Mouse (Mus musculus) limb, embryonic 10.5 days (tissue): ENCODE measurements around the gene Rap1b. TPM values are rescaled to one million over a fixed set of nuclear protein-coding genes. Genes with fewer than 3 reads are reported as not detected.

ENCODE experiments used
- DNase-seq: peaks from one replicate; pipeline ENCODE4 v3.0.0-alpha.2; 2017; ENCODE audit warnings: low spot score
- H3K27ac ChIP-seq: fragments of 300-500 bp; sonication (generic); 2 replicates; pipeline ENCODE4 v1.5.1; 2016; ENCODE audit warnings: mild to moderate bottlenecking
- H3K27me3 ChIP-seq: fragments of 300-500 bp; sonication (generic); 2 replicates; pipeline ENCODE4 v1.6.1; 2016; ENCODE audit warnings: low read depth, mild to moderate bottlenecking; ENCODE audit not compliant: poor library complexity, severe bottlenecking
- H3K36me3 ChIP-seq: fragments of 300-500 bp; sonication (generic); 2 replicates; pipeline ENCODE4 v1.6.1; 2016; ENCODE audit warnings: mild to moderate bottlenecking, moderate library complexity
- H3K4me1 ChIP-seq: fragments of 300-500 bp; sonication (generic); 2 replicates; pipeline ENCODE4 v1.6.1; 2016
- H3K4me3 ChIP-seq: fragments of 300-500 bp; sonication (generic); 2 replicates; pipeline ENCODE4 v1.5.1; 2016; ENCODE audit warnings: mild to moderate bottlenecking, moderate library complexity
- H3K9me3 ChIP-seq: fragments of 300-500 bp; sonication (generic); replicated peaks from 2 replicates; pipeline ENCODE4 v1.6.1; 2016; ENCODE audit warnings: mild to moderate bottlenecking
- WGBS: fragments of 180-500 bp; shearing (Covaris S2); methylation state at CpG from one replicate; pipeline ENCODE4 v1.1.7; 2016; 5-methylcytosine and 5-hydroxymethylcytosine counted together
- polyA plus RNA-seq: library from polyadenylated mRNA; unstranded; fragments of >200 nt; fragmentation: Nextera tagmentation; extraction: Ambion mirVana; gene quantifications from 2 replicates; pipeline ENCODE4 v1.2.1, GENCODE M21; 2016

Rap1b gene
- polyA plus RNA-seq, 1 experiment from 2014 or later = 146 TPM

DNA sequence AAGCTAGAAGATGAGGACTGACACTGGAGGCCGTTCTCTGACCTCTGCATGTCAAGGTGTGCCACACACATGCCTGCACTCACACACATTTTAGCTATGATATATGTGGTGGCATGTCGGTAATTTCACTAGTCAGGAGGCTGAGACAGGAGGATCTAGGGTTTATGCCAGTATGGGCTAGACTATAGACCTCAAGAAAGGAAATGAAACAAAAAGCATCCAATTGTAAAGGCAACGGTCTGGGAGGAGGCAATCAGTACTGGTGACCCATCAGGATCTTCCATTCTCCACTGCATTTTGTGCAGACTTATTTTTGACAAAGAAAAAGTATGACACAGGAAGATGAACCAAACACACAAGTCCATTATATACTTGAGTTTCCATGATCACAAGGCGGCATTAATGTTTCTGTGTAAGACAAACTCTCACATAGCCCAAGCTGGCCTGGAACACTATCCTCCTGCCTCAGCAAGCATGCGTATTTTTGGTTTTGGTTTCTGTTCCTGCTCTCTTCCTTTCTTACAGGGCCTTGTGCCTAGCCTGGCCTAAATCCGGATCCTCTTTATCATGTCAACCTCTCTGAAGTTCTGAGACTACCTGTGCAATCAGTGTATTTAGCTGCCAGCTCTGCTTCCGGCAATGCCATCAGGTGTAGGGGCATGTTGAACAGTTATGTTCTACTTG, 16.2 kb downstream of the Rap1b start:
- 0 out of 2 replicates have a peak, but pooled peaks cover 2% of the 10 kb centered on the region for H3K36me3 ChIP-seq
- no peaks in the 10 kb centered on the region for H3K9me3 ChIP-seq
- H3K4me1 ChIP-seq = no peaks in the 10 kb centered on the region
- 92% methylated on average over 7 of the region's 7 CpGs for WGBS
- H3K4me3 ChIP-seq = no peak overlapping the region
- H3K27ac ChIP-seq = no peak overlapping the region
- DNase-seq = no peak
- no peaks in the 10 kb centered on the region for H3K27me3 ChIP-seq

DNA sequence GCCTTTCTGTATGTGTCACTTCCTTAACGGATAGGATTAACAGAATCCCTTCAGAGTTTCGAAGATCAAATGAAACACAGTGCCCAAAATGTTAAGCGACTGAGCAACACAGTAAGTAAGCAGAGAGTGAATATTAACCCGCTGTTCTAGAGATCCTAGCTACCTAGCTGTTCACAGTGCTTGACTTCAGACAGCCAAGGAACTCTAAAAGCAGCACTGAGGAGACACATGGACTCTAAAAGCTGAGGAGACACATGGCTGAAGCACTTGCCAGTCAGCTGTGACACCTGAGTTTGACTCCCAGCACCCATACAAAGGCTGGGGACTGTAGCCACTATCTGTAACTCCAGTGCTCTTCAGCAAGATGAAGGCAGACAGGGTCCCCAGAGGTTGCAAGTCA, 16.8 kb downstream of the Rap1b start:
- WGBS = 85% methylated on average over 4 of the region's 4 CpGs
- no peak for DNase-seq
- H3K9me3 ChIP-seq = no peaks in the 10 kb centered on the region

DNA sequence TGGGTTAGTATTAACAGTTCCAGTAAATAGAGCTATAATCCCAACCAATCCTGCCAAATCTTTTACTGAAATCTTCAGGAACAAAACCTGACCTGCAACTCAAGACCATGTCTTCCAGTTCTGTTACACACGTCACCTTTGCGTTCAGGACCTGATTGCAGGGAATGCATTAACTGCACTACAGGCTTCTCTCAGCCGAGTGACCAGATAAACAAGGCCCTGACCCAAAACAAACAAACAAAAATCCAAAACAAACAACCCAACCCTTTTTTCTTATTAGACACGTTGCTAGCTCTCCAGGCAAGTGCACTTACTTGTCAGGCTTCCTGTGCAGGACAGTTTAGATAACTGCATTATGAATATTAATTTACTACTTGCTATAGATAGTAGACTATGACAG, 17.3 kb downstream of the Rap1b start:
- Histone ChIP-seq H3K36me3 (peaks cover 13% of the 10 kb centered on the region), H3K9me3 (no peaks in the 10 kb centered on the region), H3K4me1 (no peaks in the 10 kb centered on the region), H3K27me3 (no peaks in the 10 kb centered on the region), H3K4me3 (no peak overlapping the region), H3K27ac (no peak overlapping the region)
- WGBS = 74% methylated on average over 4 of the region's 4 CpGs
- DNase-seq = no peak

More for the DNA sequence above, 16.8 kb downstream of the Rap1b start:
- H3K27ac ChIP-seq = no peak overlapping the region
- no peaks in the 10 kb centered on the region for H3K4me1 ChIP-seq
- no peak overlapping the region for H3K4me3 ChIP-seq
- H3K36me3 ChIP-seq = 0 out of 2 replicates have a peak, but pooled peaks cover 8% of the 10 kb centered on the region
- no peaks in the 10 kb centered on the region for H3K27me3 ChIP-seq

DNA sequence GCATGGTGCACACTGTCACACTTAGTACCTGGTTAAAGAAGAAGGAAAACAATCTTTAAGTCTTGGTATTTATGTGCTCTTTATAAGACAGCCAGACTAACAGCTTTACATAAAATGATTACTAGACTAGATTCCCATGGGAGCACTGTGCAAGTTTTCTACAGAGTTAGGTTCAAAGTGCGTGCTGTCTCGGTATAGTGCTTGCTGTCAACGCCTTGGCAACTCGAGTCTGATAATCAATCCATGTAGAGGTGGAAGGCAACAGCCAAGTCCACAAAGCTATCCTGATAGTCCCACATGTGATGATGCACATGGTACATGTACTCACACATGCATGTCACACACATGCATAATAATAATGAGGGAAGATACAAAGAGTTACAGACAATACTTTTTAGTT, 21.2 kb downstream of the Rap1b start:
- H3K27me3 ChIP-seq = no peaks in the 10 kb centered on the region
- peaks cover 52% of the 10 kb centered on the region for H3K36me3 ChIP-seq
- WGBS = 87% methylated on average over 4 of the region's 4 CpGs
- H3K27ac ChIP-seq = no peak overlapping the region
- no peak overlapping the region for H3K4me3 ChIP-seq
- H3K4me1 ChIP-seq = no peaks in the 10 kb centered on the region
- no peaks in the 10 kb centered on the region for H3K9me3 ChIP-seq
- DNase-seq = no peak

DNA sequence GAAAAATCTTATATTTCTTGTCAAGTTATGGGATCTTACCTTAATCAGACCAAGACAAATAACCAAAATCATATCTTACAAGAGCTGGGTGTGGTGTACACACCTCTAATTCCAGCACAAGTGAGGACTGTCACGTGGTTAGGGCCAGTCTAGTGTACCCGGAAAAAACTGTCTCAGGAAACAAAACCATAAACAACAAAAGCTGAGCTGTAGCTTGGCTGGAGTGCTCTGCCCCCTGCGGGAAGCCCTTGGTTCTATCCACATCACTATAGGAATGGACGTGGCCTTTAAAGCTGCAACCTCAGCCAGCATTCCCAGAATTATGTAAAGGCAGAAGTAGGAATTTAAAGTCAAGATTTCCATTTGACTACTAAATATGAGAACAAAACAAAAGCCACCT, 21.7 kb downstream of the Rap1b start:
- no peak overlapping the region for H3K4me3 ChIP-seq
- H3K36me3 ChIP-seq = peaks cover 57% of the 10 kb centered on the region
- DNase-seq = no peak
- H3K27me3 ChIP-seq = no peaks in the 10 kb centered on the region
- H3K27ac ChIP-seq = no peak overlapping the region
- H3K4me1 ChIP-seq = no peaks in the 10 kb centered on the region
- no peaks in the 10 kb centered on the region for H3K9me3 ChIP-seq
- WGBS = 83% methylated on average over 4 of the region's 4 CpGs

DNA sequence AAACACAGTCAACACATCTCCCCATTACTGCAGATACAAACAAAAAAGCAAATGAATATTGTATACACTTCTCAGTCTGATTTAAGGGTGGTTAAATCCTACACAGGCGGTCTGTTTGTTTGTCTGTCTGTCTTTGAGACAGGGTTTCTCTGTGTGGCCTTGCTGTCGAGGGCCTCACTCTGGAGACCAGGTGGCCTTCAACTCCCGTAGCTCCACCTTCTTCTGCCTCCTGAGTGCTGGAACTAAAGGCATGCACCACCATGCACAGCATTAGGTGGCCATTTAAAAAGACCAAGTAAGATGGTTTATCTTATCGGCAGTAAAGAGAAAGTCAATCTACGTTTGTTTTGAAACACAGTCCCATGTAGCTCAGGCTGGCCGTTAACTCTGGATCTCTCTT, 22.5 kb downstream of the Rap1b start:
- no peak overlapping the region for H3K27ac ChIP-seq
- no peak overlapping the region for H3K4me3 ChIP-seq
- WGBS = 84% methylated on average over 6 of the region's 6 CpGs
- peaks cover 65% of the 10 kb centered on the region for H3K36me3 ChIP-seq
- H3K9me3 ChIP-seq = no peaks in the 10 kb centered on the region
- H3K4me1 ChIP-seq = no peaks in the 10 kb centered on the region
- H3K27me3 ChIP-seq = no peaks in the 10 kb centered on the region
- no peak for DNase-seq

DNA sequence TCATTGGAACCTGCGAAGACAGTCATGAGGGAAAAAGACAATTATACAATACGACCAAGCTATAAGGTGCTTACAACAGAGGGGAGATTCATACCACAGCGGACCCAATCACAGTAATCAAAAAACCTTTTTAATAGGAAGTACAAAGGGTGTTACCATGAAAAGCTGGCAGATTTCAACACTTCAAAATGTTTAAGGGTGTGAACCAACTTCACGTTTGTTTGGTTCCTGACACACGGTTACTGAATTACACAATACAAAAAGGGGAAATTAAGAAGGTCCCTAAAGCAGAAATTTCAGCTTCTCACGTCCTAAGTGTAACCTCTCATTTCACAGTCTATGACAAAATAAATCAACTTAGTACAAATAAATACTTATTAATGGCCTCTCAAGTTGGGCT, 27.2 kb downstream of the Rap1b start:
- Histone ChIP-seq H3K4me1 (no peaks in the 10 kb centered on the region), H3K4me3 (no peak overlapping the region), H3K9me3 (no peaks in the 10 kb centered on the region), H3K27me3 (no peaks in the 10 kb centered on the region), H3K27ac (no peak overlapping the region), H3K36me3 (peaks cover 98% of the 10 kb centered on the region)
- 91% methylated on average over 6 of the region's 6 CpGs for WGBS
- no peak for DNase-seq

DNA sequence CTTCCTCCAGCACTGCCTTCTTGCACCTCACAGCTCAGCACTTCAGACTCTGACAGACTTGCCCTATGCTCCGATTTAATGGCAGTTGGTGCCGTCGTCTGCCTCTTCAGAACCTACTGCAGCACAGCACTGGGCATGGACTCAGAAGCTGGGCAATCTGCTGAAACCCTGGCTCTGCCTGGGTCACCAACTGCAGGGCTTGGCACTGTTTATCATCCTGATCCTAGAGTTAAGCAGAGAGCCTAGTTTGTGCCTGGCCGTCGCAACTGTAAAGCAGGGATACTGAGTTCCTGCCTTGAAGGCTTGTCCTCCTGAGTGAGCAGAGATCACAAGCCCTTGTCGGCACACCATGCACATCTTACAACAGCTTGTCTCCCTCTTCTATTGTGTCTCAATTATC, 29.1 kb downstream of the Rap1b start:
- Histone ChIP-seq H3K36me3 (peaks cover 98% of the 10 kb centered on the region), H3K27ac (no peak overlapping the region), H3K4me3 (no peak overlapping the region), H3K27me3 (no peaks in the 10 kb centered on the region), H3K9me3 (no peaks in the 10 kb centered on the region), H3K4me1 (no peaks in the 10 kb centered on the region)
- WGBS = 92% methylated on average over 6 of the region's 6 CpGs
- DNase-seq = no peak

DNA sequence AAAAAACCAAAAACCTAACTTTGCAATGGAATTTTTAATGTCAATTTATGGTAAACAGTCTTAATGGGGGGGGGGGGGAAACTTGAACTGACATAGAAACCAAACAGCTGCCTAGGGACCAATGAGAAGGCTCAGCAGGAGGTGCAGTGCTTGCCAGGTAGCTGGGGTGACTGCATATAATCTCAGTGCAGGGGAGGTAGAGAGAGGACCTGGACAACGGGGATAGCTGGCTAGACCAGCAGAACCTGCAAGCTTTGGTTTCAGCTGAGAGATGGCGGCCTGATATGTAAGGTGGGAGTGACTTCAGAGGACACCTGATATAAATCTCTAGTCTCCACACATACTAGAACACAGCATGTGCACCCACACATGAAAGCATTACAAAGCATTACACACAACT, 33.3 kb downstream of the Rap1b start:
- H3K4me1 ChIP-seq = peaks cover 5% of the 10 kb centered on the region
- H3K36me3 ChIP-seq = peaks cover 64% of the 10 kb centered on the region
- no peak overlapping the region for H3K4me3 ChIP-seq
- no peak for DNase-seq
- H3K9me3 ChIP-seq = no peaks in the 10 kb centered on the region
- WGBS = 97% methylated on average over 2 of the region's 2 CpGs
- H3K27me3 ChIP-seq = no peaks in the 10 kb centered on the region
- H3K27ac ChIP-seq = no peak overlapping the region

DNA sequence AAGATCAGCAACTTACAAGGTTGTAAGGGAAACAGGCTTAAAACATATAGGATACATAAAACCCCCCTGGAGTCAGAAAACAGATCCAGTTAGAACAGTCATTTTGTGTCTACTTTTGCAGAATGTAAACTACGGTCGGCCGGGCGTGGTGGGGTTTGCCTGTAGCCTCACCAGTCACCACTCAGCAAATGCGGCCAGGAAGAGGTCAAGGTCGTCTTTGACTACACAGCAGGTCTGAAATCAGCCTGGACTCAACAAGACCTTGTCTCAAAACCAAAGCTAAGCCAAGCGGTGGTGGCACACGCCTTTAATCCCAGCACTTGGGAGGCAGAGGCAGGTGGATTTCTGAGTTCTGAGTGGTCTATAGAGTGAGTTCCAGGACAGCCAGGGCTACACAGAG, 34.3 kb downstream of the Rap1b start:
- Histone ChIP-seq H3K27me3 (no peaks in the 10 kb centered on the region), H3K27ac (no peak overlapping the region), H3K36me3 (peaks cover 56% of the 10 kb centered on the region), H3K4me3 (no peak overlapping the region), H3K9me3 (no peaks in the 10 kb centered on the region), H3K4me1 (peaks cover 5% of the 10 kb centered on the region)
- DNase-seq = no peak
- 97% methylated on average over 8 of the region's 8 CpGs for WGBS

DNA sequence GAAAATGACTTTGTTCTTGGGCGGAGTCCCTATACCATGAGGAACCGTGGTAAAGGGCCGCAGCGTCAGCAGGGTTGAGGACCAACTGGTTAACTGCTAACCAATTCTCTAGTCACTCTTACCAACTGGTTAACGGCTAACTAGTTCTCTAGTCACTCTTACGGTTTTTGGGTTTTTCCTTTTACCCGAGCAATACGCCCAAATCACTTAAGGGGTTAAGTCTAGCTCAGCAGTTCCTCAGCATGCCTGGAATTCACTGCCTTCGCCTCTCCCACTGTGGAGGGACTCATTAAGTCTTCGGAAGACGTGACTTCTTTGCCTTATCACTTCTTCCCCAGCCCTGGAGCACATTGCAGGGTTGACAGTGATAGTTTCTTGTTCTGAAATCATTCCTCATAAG, 35.3 kb downstream of the Rap1b start:
- Histone ChIP-seq H3K9me3 (no peaks in the 10 kb centered on the region), H3K36me3 (peaks cover 46% of the 10 kb centered on the region), H3K4me1 (peaks cover 5% of the 10 kb centered on the region), H3K27me3 (no peaks in the 10 kb centered on the region), H3K27ac (no peak overlapping the region), H3K4me3 (no peak overlapping the region)
- no peak for DNase-seq
- WGBS = 82% methylated on average over 11 of the region's 11 CpGs

DNA sequence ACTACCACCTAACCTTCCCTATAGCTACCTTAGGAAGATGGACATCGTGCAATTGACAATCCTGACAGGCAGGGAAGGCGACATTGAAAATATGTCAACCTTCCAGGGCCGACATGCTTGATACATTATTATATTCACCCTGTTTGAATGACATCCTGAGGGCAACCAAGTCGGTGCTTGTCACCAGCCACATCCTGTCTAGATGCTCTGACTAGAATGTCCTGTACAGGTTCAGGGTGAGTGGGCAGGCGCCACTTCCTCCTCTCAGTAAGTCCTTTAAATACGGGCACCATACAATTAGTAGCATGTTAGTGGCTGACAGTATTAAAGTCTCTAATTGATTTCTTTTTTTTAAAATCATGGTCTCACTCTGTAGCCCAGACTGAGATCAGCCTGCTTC, 37.8 kb downstream of the Rap1b start:
- no peak overlapping the region for H3K27ac ChIP-seq
- H3K36me3 ChIP-seq = peaks cover 22% of the 10 kb centered on the region
- H3K9me3 ChIP-seq = no peaks in the 10 kb centered on the region
- no peak overlapping the region for H3K4me3 ChIP-seq
- H3K4me1 ChIP-seq = peaks cover 5% of the 10 kb centered on the region
- no peaks in the 10 kb centered on the region for H3K27me3 ChIP-seq
- 88% methylated on average over 6 of the region's 6 CpGs for whole genome bisulfite sequencing
- no peak for DNase-seq

DNA sequence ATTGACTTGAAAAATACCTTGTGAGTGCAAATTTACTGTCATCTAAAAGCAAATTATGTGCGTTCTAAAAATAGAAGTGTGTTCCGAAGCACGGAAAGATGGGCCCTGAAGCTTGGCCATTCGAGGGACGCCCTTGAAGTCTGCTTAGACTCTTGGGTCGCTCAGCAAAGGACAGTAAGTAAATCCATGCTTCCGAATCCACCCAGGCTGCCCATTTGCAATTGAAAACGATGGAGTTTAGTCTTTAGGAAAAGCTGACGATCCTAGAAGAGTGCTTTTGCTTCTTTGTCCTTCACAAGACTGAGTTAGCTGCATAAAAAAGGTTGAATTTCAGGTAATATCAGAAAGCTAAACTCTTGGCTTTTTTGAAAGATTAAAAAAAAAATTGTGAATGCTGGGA, 39.9 kb downstream of the Rap1b start:
- Histone ChIP-seq H3K4me1 (peaks cover 5% of the 10 kb centered on the region), H3K27me3 (no peaks in the 10 kb centered on the region), H3K27ac (no peak overlapping the region), H3K9me3 (no peaks in the 10 kb centered on the region), H3K36me3 (peaks cover under 1% of the 10 kb centered on the region), H3K4me3 (no peak overlapping the region)
- no peak for DNase-seq
- WGBS = 63% methylated on average over 9 of the region's 9 CpGs
